Mouse (Mus musculus) cerebellum, adult 2 months (tissue): ENCODE results near the gene Skp2. TPM values are rescaled to one million over a fixed set of nuclear protein-coding genes. Genes with fewer than 3 reads are reported as not detected.

ENCODE experiments used
- DNase-seq, 2 experiments: peaks; one replicate each; pipeline ENCODE4 v3.0.0; 2021
- H3K27ac ChIP-seq: fragments of 200-500 bp; 2 replicates; pipeline ENCODE4 v1.5.1; 2012; ENCODE audit warnings: low read length, control low read depth, inconsistent platforms; ENCODE audit not compliant: insufficient read depth
- H3K27me3 ChIP-seq: fragments of 200-500 bp; 2 replicates; pipeline ENCODE4 v1.6.1; 2012; ENCODE audit warnings: inconsistent platforms, mild to moderate bottlenecking, low read length, moderate library complexity; ENCODE audit not compliant: control insufficient read depth, insufficient read depth
- H3K4me1 ChIP-seq: fragments of 200-500 bp; 2 replicates; pipeline ENCODE4 v1.6.1; 2011; ENCODE audit warnings: low read length; ENCODE audit not compliant: control insufficient read depth, insufficient read depth
- H3K4me3 ChIP-seq: fragments of 200-500 bp; replicated peaks from 2 replicates; pipeline ENCODE3; 2011; ENCODE audit warnings: mild to moderate bottlenecking, low read depth, low read length, control low read depth; ENCODE audit not compliant: insufficient read depth
- CTCF ChIP-seq: fragments of 200-500 bp; IDR thresholded peaks from 2 replicates; pipeline ENCODE4 v1.5.1; 2011; ENCODE audit warnings: low read depth, mild to moderate bottlenecking, control low read depth, low read length, moderate library complexity, borderline replicate concordance; ENCODE audit not compliant: insufficient read depth
- POLR2A ChIP-seq: fragments of 200-500 bp; IDR thresholded peaks from 2 replicates; pipeline ENCODE4 v1.6.1; 2011; ENCODE audit warnings: low read length, control low read depth, borderline replicate concordance; ENCODE audit not compliant: insufficient read depth
- WGBS: fragments of 180-500 bp; shearing (Covaris S2); methylation state at CpG from one replicate; pipeline ENCODE4 v1.1.7; 2018; 5-methylcytosine and 5-hydroxymethylcytosine counted together
- polyA plus RNA-seq: library from polyadenylated mRNA; depleted of rRNA; stranded (reverse); fragments of >200 nt; gene quantifications from 2 replicates; pipeline ENCODE4 v1.2.3, GENCODE M21; 2012

Gene Skp2
- polyA plus RNA-seq, 1 experiment, result 4.2 TPM

- TF ChIP-seq CTCF (no peak), POLR2A (no peak)
- Histone ChIP-seq H3K27ac (no peak overlapping the region), H3K4me1 (no peaks in the 10 kb centered on the region; the same call in none of the 2 replicates), H3K4me3 (no peak overlapping the region), H3K27me3 (no peaks in the 10 kb centered on the region)
- WGBS, result 75% methylated on average over 5 of the region's 5 CpGs
- no peak for DNase-seq
Measured at GRCm38 (mm10) chr15:9079626-9080025, 75.6 kb downstream of the Skp2 start.

GRCm38 (mm10) chr15:9078481-9079300 is 76.5 kb downstream of the Skp2 start:
- no peak for TF ChIP-seq CTCF
- TF ChIP-seq POLR2A, result no peak
- Histone ChIP-seq H3K27ac (0 out of 2 replicates have a peak overlapping the region, but pooled peaks have one; percentile 36), H3K4me1 (no peaks in the 10 kb centered on the region; the same call in none of the 2 replicates), H3K27me3 (no peaks in the 10 kb centered on the region), H3K4me3 (no peak overlapping the region)
- WGBS, result 77% methylated on average over 12 of the region's 12 CpGs
- DNase-seq, result no peak

- Histone ChIP-seq H3K4me1 (no peaks in the 10 kb centered on the region; the same call in none of the 2 replicates), H3K27ac (no peak overlapping the region), H3K4me3 (no peak overlapping the region), H3K27me3 (no peaks in the 10 kb centered on the region)
- no peak for TF ChIP-seq CTCF
- no peak for TF ChIP-seq POLR2A
- WGBS, result 73% methylated on average over 14 of the region's 14 CpGs
- no peak for DNase-seq
Measured at GRCm38 (mm10) chr15:9075608-9076200, 79.5 kb downstream of the Skp2 start.

GRCm38 (mm10) chr15:9074671-9075070 is 80.6 kb downstream of the Skp2 start:
- TF ChIP-seq POLR2A, result no peak
- no peak for TF ChIP-seq CTCF
- WGBS, result 31% methylated on average over 4 of the region's 4 CpGs
- no peaks in the 10 kb centered on the region; the same call in none of the 2 replicates for H3K4me1 ChIP-seq
- H3K27ac ChIP-seq, result no peak overlapping the region
- no peaks in the 10 kb centered on the region for H3K27me3 ChIP-seq
- H3K4me3 ChIP-seq, result no peak overlapping the region
- DNase-seq, result no peak

GRCm38 (mm10) chr15:9074139-9074538 is 81.1 kb downstream of the Skp2 start:
- Histone ChIP-seq H3K4me3 (no peak overlapping the region), H3K27ac (no peak overlapping the region), H3K4me1 (no peaks in the 10 kb centered on the region; the same call in none of the 2 replicates), H3K27me3 (no peaks in the 10 kb centered on the region)
- TF ChIP-seq CTCF (no peak), POLR2A (no peak)
- DNase-seq, result no peak
- 35% methylated on average over 2 of the region's 2 CpGs for WGBS

- Histone ChIP-seq H3K4me3 (no peak overlapping the region), H3K27ac (no peak overlapping the region), H3K27me3 (no peaks in the 10 kb centered on the region), H3K4me1 (no peaks in the 10 kb centered on the region; the same call in none of the 2 replicates)
- DNase-seq, result no peak
- WGBS, result 83% methylated on average over 5 of the region's 5 CpGs
- TF ChIP-seq CTCF (no peak), POLR2A (no peak)
Measured at GRCm38 (mm10) chr15:9073684-9074083, 81.5 kb downstream of the Skp2 start.

GRCm38 (mm10) chr15:9073067-9073608 is 82.1 kb downstream of the Skp2 start:
- H3K27ac ChIP-seq, result no peak overlapping the region
- H3K27me3 ChIP-seq, result no peaks in the 10 kb centered on the region
- DNase-seq, result no peak
- 47% methylated on average over 12 of the region's 12 CpGs for WGBS
- H3K4me1 ChIP-seq, result no peaks in the 10 kb centered on the region; the same call in none of the 2 replicates
- TF ChIP-seq CTCF (no peak), POLR2A (no peak)
- H3K4me3 ChIP-seq, result no peak overlapping the region

GRCm38 (mm10) chr15:9072630-9073029 is 82.6 kb downstream of the Skp2 start:
- TF ChIP-seq CTCF (no peak), POLR2A (no peak)
- 30% methylated on average over 5 of the region's 5 CpGs for WGBS
- DNase-seq, result no peak
- no peak overlapping the region for H3K27ac ChIP-seq
- no peaks in the 10 kb centered on the region for H3K27me3 ChIP-seq
- H3K4me1 ChIP-seq, result no peaks in the 10 kb centered on the region; the same call in none of the 2 replicates
- H3K4me3 ChIP-seq, result no peak overlapping the region
